Mouse (Mus musculus): ENCODE data around the gene Resp18. TPM values are rescaled to one million over a fixed set of nuclear protein-coding genes. Genes with fewer than 3 reads are reported as not detected.

The Resp18 gene
- polyA plus RNA-seq (2014; fragmentation: Nextera tagmentation; extraction: Ambion mirVana) = 13.0 and 13.4 TPM in 2 replicates

DNA sequence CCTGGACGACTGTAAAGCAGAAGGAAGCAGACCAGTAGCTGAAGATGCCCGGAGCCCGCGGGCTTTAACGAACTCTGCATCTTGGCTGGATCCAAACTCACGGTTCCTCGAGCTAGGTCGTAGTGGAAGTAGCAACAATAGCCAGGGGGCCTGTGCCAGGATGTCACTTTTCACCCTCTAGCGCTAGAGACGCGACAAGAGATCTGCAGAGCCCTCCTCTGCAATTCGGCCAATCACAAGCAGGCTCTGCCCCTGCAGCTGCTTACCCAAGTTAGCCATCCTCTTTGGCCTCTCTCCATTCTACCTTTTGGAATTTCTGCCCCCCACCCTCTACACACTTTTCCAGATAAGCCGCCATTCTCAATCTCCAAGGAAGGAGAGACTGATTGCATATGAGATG lies at the start of gene Resp18:
TSS of gene Resp18 (minus strand) at position 188 of the 400 bp plus-strand sequence.
- no peak for DNase-seq (ENCODE audit: low spot score)
- no peak for ATAC-seq (replicated peaks; ENCODE audit: low FRiP score, low TSS enrichment, low read depth)
- H3K9ac ChIP-seq (ENCODE audit: low read length) = no peak within 1 kb of the TSS
- H3K4me2 ChIP-seq (ENCODE audit: low read length) = no peak within 1 kb of the TSS
- 0 out of 2 replicates have a peak, but pooled peaks cover 4% of the 10 kb centered on the region for H3K9me3 ChIP-seq (ENCODE audit: control insufficient read depth, low read length)
- no peak within 1 kb of the TSS for H3K27ac ChIP-seq (ENCODE audit: low read depth)
- peaks cover 18% of the 10 kb centered on the region for H3K27me3 ChIP-seq (replicated peaks; ENCODE audit: control insufficient read depth, insufficient read depth, low read length)
- no peaks in the 10 kb centered on the region for H3K36me3 ChIP-seq (ENCODE audit: control insufficient read depth, insufficient read depth, low read length)
- no peaks in the 10 kb centered on the region for H3K4me1 ChIP-seq (replicated peaks; ENCODE audit: control insufficient read depth, insufficient read depth, low read length)
- WGBS = 6% methylated on average over 13 of the region's 13 CpGs
- no peak within 1 kb of the TSS for H3K4me3 ChIP-seq (ENCODE audit: low read depth, low read length)

GRCm38 (mm10) chr1:75327461-75327860 lies 49.2 kb upstream of the Resp18 start:
- H3K36me3 ChIP-seq (ENCODE audit: control insufficient read depth, insufficient read depth, low read length) = no peaks in the 10 kb centered on the region
- H3K27ac ChIP-seq (ENCODE audit: low read depth) = no peak overlapping the region
- H3K4me1 ChIP-seq (replicated peaks; ENCODE audit: control insufficient read depth, insufficient read depth, low read length) = no peaks in the 10 kb centered on the region
- H3K9me3 ChIP-seq (ENCODE audit: control insufficient read depth, low read length) = no peaks in the 10 kb centered on the region
- no peak overlapping the region for H3K4me2 ChIP-seq (ENCODE audit: low read length)
- ATAC-seq (replicated peaks; ENCODE audit: low FRiP score, low TSS enrichment, low read depth) (no peak), DNase-seq (ENCODE audit: low spot score) (no peak)
- no peaks in the 10 kb centered on the region for H3K27me3 ChIP-seq (replicated peaks; ENCODE audit: control insufficient read depth, insufficient read depth, low read length)
- H3K4me3 ChIP-seq (ENCODE audit: low read depth, low read length) = no peak overlapping the region
- H3K9ac ChIP-seq (ENCODE audit: low read length) = no peak overlapping the region

GRCm38 (mm10) chr1:75319166-75319565 lies 41.0 kb upstream of the Resp18 start:
- peaks cover 15% of the 10 kb centered on the region for H3K36me3 ChIP-seq (ENCODE audit: control insufficient read depth, insufficient read depth, low read length)
- H3K27ac ChIP-seq (ENCODE audit: low read depth) = no peak overlapping the region
- no peaks in the 10 kb centered on the region for H3K27me3 ChIP-seq (replicated peaks; ENCODE audit: control insufficient read depth, insufficient read depth, low read length)
- no peak overlapping the region for H3K9ac ChIP-seq (ENCODE audit: low read length)
- no peak for DNase-seq (ENCODE audit: low spot score)
- no peaks in the 10 kb centered on the region for H3K9me3 ChIP-seq (ENCODE audit: control insufficient read depth, low read length)
- no peak for ATAC-seq (replicated peaks; ENCODE audit: low FRiP score, low TSS enrichment, low read depth)
- no peak overlapping the region for H3K4me3 ChIP-seq (ENCODE audit: low read depth, low read length)
- H3K4me2 ChIP-seq (ENCODE audit: low read length) = no peak overlapping the region
- 78% methylated on average over 10 of the region's 10 CpGs for WGBS
- no peaks in the 10 kb centered on the region; the same call in 1 of the 2 replicates for H3K4me1 ChIP-seq (replicated peaks; ENCODE audit: control insufficient read depth, insufficient read depth, low read length)

DNA sequence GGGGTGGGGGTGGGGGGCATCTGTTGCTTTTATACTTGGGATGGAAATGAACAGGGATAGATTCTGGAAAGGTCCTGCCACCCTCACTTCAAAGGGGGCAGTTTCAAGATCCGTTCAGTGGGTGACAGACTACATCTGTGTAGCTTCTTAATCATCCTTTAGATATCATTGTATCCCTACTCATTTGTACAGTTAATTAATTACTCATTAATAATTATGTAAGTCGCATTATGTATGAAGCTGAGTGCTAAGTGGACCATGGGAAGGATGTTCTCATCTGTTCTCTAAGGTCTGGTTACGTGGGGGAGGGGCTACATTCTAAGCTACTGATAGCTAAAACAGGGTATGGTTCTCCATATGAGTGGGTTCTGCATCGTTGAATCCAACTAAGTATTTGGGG lies 40.5 kb upstream of the Resp18 start:
- H3K9me3 ChIP-seq (ENCODE audit: control insufficient read depth, low read length) = no peaks in the 10 kb centered on the region
- H3K27me3 ChIP-seq (replicated peaks; ENCODE audit: control insufficient read depth, insufficient read depth, low read length) = no peaks in the 10 kb centered on the region
- H3K36me3 ChIP-seq (ENCODE audit: control insufficient read depth, insufficient read depth, low read length) = peaks cover 18% of the 10 kb centered on the region
- no peak overlapping the region for H3K4me3 ChIP-seq (ENCODE audit: low read depth, low read length)
- 89% methylated on average over 4 of the region's 4 CpGs for WGBS
- ATAC-seq (replicated peaks; ENCODE audit: low FRiP score, low TSS enrichment, low read depth) = no peak
- no peaks in the 10 kb centered on the region; the same call in 1 of the 2 replicates for H3K4me1 ChIP-seq (replicated peaks; ENCODE audit: control insufficient read depth, insufficient read depth, low read length)
- no peak for DNase-seq (ENCODE audit: low spot score)
- no peak overlapping the region for H3K27ac ChIP-seq (ENCODE audit: low read depth)
- H3K4me2 ChIP-seq (ENCODE audit: low read length) = no peak overlapping the region
- no peak overlapping the region for H3K9ac ChIP-seq (ENCODE audit: low read length)

- 65% methylated on average over 3 of the region's 3 CpGs for WGBS
- H3K9me3 ChIP-seq (ENCODE audit: control insufficient read depth, low read length) = no peaks in the 10 kb centered on the region
- no peaks in the 10 kb centered on the region for H3K27me3 ChIP-seq (replicated peaks; ENCODE audit: control insufficient read depth, insufficient read depth, low read length)
- peak overlapping the region; percentile 35 for H3K4me2 ChIP-seq (ENCODE audit: low read length)
- peaks cover 23% of the 10 kb centered on the region for H3K36me3 ChIP-seq (ENCODE audit: control insufficient read depth, insufficient read depth, low read length)
- H3K9ac ChIP-seq (ENCODE audit: low read length) = peak overlapping the region; percentile 17; the same call in 1 of the 2 replicates
- no peaks in the 10 kb centered on the region; the same call in 1 of the 2 replicates for H3K4me1 ChIP-seq (replicated peaks; ENCODE audit: control insufficient read depth, insufficient read depth, low read length)
- H3K27ac ChIP-seq (ENCODE audit: low read depth) = 0 out of 2 replicates have a peak overlapping the region, but pooled peaks have one; percentile 27
- DNase-seq (ENCODE audit: low spot score) = no peak
- H3K4me3 ChIP-seq (ENCODE audit: low read depth, low read length) = peak overlapping the region; percentile 7; the same call in 1 of the 2 replicates
- ATAC-seq (replicated peaks; ENCODE audit: low FRiP score, low TSS enrichment, low read depth) = no peak
These were observed 40.1 kb upstream of the Resp18 start for GRCm38 (mm10) chr1:75318301-75318700.

DNA sequence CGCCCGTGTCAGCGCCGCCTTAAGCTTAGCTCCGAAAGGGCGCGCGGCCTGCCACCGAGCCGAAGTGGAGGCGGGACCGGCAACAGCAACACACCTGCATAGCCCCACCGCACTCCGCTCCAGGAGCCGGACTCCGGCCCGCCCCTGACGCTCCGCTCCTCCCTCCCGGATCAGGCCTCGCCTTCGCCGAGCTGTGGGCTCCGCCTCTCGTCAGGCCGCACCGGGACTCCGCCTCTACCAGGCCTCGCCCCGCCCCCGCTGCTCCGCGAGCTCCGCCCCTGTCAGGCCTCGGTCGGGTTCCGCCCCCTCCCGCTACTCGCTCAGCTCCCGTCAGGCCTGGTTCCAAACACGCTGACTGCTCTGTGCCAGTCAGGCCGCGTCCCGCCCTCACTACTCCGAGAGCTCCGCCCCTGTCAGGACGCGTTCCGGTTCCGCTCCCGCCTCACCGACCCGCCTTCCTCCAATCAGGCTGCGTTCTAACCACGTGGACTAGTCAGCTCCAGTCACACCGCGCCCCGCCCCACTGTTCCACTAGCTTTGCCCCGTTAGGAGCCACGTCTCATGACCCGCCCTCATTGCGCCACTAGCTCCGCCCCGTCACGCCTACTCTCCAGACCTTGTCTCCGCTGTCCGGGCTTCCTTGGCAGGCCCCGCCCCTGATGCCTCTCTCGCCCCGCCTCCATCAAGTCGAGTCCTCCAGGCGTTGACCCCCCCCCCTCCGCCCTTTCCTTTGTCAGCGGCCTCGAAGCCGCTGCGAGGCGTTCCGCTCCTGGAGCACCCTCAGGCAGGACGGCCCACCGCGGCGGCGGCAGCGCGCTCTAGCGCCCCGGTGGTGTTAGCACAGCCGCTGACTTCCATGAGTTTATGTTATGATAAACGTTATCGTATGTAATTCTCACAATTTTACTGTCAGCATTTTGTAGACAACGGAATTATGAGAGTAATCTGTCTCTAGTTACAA lies 39.3 kb upstream of the Resp18 start, which contains the start of gene Dnpep:
TSS of gene Dnpep (minus strand) at position 750 of the 961 bp plus-strand sequence.
- H3K4me3 ChIP-seq (ENCODE audit: low read depth, low read length) = peak within 1 kb of the TSS; percentile 77
- peak within 1 kb of the TSS; percentile 67 for H3K9ac ChIP-seq (ENCODE audit: low read length)
- H3K4me1 ChIP-seq (replicated peaks; ENCODE audit: control insufficient read depth, insufficient read depth, low read length) = no peaks in the 10 kb centered on the region; the same call in 1 of the 2 replicates
- no peaks in the 10 kb centered on the region for H3K27me3 ChIP-seq (replicated peaks; ENCODE audit: control insufficient read depth, insufficient read depth, low read length)
- DNase-seq (ENCODE audit: low spot score) (peak; percentile 100), ATAC-seq (replicated peaks; ENCODE audit: low FRiP score, low TSS enrichment, low read depth) (peak; percentile 97)
- WGBS = under 1% methylated on average over 90 of the region's 92 CpGs
- peak within 1 kb of the TSS; percentile 91 for H3K27ac ChIP-seq (ENCODE audit: low read depth)
- H3K4me2 ChIP-seq (ENCODE audit: low read length) = peak within 1 kb of the TSS; percentile 64
- H3K36me3 ChIP-seq (ENCODE audit: control insufficient read depth, insufficient read depth, low read length) = peaks cover 30% of the 10 kb centered on the region
- no peaks in the 10 kb centered on the region for H3K9me3 ChIP-seq (ENCODE audit: control insufficient read depth, low read length)

DNA sequence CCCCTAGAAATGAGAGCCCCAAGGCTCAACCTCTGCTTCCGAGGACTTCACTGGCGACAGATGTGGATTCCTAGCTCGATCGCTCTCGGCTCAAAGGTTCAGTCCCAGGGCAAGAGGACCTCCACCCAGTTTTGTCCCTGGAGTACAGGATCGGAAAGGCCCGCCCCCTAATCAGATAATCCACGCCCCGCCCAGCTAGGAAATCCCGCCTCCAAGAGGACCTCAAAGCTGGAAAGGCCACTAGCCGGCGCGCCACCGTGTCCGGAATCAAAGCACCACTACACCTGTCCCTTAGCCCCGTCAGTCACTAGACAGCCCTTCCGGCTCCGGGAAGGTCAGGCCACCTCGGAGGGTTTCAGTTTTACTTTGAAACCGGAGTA lies 38.6 kb upstream of the Resp18 start:
- ATAC-seq (replicated peaks; ENCODE audit: low FRiP score, low TSS enrichment, low read depth) = peak; percentile 60
- Histone ChIP-seq H3K9ac (ENCODE audit: low read length) (peak overlapping the region; percentile 67), H3K4me2 (ENCODE audit: low read length) (peak overlapping the region; percentile 64), H3K4me1 (replicated peaks; ENCODE audit: control insufficient read depth, insufficient read depth, low read length) (no peaks in the 10 kb centered on the region; the same call in 1 of the 2 replicates), H3K27me3 (replicated peaks; ENCODE audit: control insufficient read depth, insufficient read depth, low read length) (no peaks in the 10 kb centered on the region), H3K4me3 (ENCODE audit: low read depth, low read length) (peak overlapping the region; percentile 77), H3K27ac (ENCODE audit: low read depth) (peak overlapping the region; percentile 91), H3K36me3 (ENCODE audit: control insufficient read depth, insufficient read depth, low read length) (peaks cover 37% of the 10 kb centered on the region), H3K9me3 (ENCODE audit: control insufficient read depth, low read length) (no peaks in the 10 kb centered on the region)
- peak; percentile 94 for DNase-seq (ENCODE audit: low spot score)
- 1% methylated on average over 20 of the region's 20 CpGs for WGBS

DNA sequence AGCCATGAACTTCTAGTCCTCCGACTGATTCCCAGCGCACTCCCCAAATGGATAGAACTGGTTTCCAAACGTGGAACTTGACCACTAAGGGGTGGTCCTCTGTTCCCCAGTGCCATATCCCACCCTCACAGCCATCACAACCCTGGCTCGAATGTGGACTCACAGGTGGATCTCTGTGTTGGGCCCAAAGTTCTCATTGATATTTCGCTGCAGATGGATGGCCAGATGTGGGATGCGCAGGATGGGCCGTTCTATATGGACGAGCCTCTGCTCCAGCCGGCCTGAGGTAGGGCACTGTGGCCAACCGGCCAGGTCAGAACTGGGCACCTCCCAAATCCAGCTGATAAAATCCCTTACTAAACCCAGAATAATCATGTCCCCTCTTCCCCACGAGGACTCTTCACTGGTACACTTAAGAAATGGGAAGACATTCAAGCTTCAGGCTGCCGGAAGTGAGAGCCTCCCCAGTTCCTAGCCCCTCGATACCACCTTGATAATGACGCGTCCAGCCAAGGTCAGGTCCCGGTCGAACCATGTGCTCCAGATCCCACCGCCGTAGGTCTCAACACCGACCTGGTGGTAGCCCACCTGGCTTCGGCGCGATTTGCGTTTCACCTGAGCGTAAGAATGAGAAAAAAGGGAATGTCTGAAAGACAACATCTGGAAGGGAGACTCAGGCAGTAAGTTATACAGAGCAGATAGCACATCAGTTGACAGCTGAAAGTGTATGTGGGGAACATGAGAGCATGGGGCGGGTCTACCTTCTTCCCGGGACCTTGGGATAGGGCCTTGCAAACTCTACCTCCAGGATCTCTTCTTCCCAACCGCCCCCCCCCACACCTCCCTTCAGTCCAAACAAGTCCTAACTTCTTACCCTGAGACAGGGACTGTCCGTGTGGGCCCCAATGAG lies 37.5 kb upstream of the Resp18 start:
- WGBS = 79% methylated on average over 29 of the region's 29 CpGs
- H3K9ac ChIP-seq (ENCODE audit: low read length) = peak overlapping the region; percentile 67
- peak overlapping the region; percentile 64 for H3K4me2 ChIP-seq (ENCODE audit: low read length)
- H3K27ac ChIP-seq (ENCODE audit: low read depth) = no peak overlapping the region
- peak overlapping the region; percentile 77 for H3K4me3 ChIP-seq (ENCODE audit: low read depth, low read length)
- DNase-seq (ENCODE audit: low spot score) (no peak), ATAC-seq (replicated peaks; ENCODE audit: low FRiP score, low TSS enrichment, low read depth) (no peak)
- H3K9me3 ChIP-seq (ENCODE audit: control insufficient read depth, low read length) = no peaks in the 10 kb centered on the region
- peaks cover 49% of the 10 kb centered on the region for H3K36me3 ChIP-seq (ENCODE audit: control insufficient read depth, insufficient read depth, low read length)
- H3K27me3 ChIP-seq (replicated peaks; ENCODE audit: control insufficient read depth, insufficient read depth, low read length) = no peaks in the 10 kb centered on the region
- H3K4me1 ChIP-seq (replicated peaks; ENCODE audit: control insufficient read depth, insufficient read depth, low read length) = no peaks in the 10 kb centered on the region; the same call in 1 of the 2 replicates

Measured in intestine, embryonic 14.5 days (tissue).